Mouse (Mus musculus): ENCODE data around the gene Arid1b.

DNA sequence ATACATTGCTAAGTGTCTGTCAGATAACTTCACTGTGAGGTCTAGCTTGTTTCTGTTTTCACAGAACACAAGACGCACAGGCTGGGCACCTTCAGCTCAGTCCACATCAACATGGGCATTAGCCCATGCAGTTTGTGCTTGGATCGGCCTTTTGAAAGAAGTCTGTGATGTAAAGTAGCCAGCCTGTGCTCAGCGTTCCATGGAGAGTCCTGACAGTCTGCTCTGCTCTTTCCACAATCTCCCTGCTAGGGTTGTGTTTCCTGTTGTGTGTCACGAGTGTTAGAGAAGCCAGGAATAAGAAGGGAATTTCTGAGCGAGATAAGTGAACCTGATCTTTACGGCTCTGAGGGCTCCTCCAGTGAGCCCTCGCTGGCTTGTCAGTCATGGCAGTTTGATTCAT is 184.9 kb downstream of the Arid1b start:
- TF ChIP-seq CTCF (conservative IDR thresholded peaks at IDR 0.05; ENCODE audit: low read length) (no peak), POU5F1 (IDR thresholded peaks at IDR 0.05; ENCODE audit: borderline replicate concordance, low read length) (no peak), NANOG (IDR thresholded peaks at IDR 0.05; ENCODE audit: borderline replicate concordance, low read length) (no peak)

Measured in E14TG2a.4 (cell line).